Mouse (Mus musculus) olfactory bulb, adult 2 months (tissue): ENCODE results near the gene Adgrf3. TPM values are rescaled to one million over a fixed set of nuclear protein-coding genes. Genes with fewer than 3 reads are reported as not detected.

Experiments
- H3K27ac ChIP-seq: fragments of 200-500 bp; 2 replicates; pipeline ENCODE4 v1.5.1; 2012; ENCODE audit warnings: low read depth, low read length; ENCODE audit not compliant: insufficient read depth
- H3K4me1 ChIP-seq: fragments of 200-500 bp; 2 replicates; pipeline ENCODE4 v1.6.1; 2012; ENCODE audit warnings: low read length; ENCODE audit not compliant: control insufficient read depth, insufficient read depth
- H3K4me3 ChIP-seq: fragments of 200-500 bp; 2 replicates; pipeline ENCODE4 v1.5.1; 2012; ENCODE audit warnings: mild to moderate bottlenecking, low read depth, low read length, moderate library complexity; ENCODE audit not compliant: insufficient read depth
- CTCF ChIP-seq: fragments of 200-500 bp; IDR thresholded peaks from 2 replicates; pipeline ENCODE4 v1.5.1; 2012; ENCODE audit warnings: low read depth, mild to moderate bottlenecking, low read length, moderate library complexity; ENCODE audit not compliant: insufficient read depth
- POLR2A ChIP-seq: fragments of 200-500 bp; IDR thresholded peaks from 2 replicates; pipeline ENCODE4 v1.6.1; 2012; ENCODE audit warnings: mild to moderate bottlenecking, low read depth, low read length, moderate library complexity; ENCODE audit not compliant: insufficient read depth
- WGBS: fragments of 180-500 bp; shearing (Covaris S2); methylation state at CpG from one replicate; pipeline ENCODE4 v1.1.7; 2018; 5-methylcytosine and 5-hydroxymethylcytosine counted together
- polyA plus RNA-seq: library from polyadenylated mRNA; stranded (reverse); fragments of >200 nt; gene quantifications from 2 replicates; pipeline ENCODE4 v1.2.4, GENCODE M21; 2012; ENCODE audit warnings: low replicate concordance; ENCODE audit not compliant: missing spikeins, insufficient read depth, insufficient read length

The Adgrf3 gene
- polyA plus RNA-seq, 1 experiment: not detected

- WGBS: 16% methylated on average over 13 of the region's 13 CpGs
- Histone ChIP-seq H3K4me3 (peak overlapping the region; percentile 84), H3K4me1 (0 out of 2 replicates have a peak, but pooled peaks cover 2% of the 10 kb centered on the region), H3K27ac (peak overlapping the region; percentile 54; the same call in 1 of the 2 replicates)
- TF ChIP-seq POLR2A (no peak), CTCF (no peak)
These were observed 49.5 kb downstream of the Adgrf3 start for GRCm38 (mm10) chr5:30155821-30156629.

GRCm38 (mm10) chr5:30155395-30155792 is 50.1 kb downstream of the Adgrf3 start:
- WGBS: under 1% methylated on average over 31 of the region's 31 CpGs
- H3K4me3 ChIP-seq: peak overlapping the region; percentile 84
- no peak for TF ChIP-seq POLR2A
- TF ChIP-seq CTCF: no peak
- H3K4me1 ChIP-seq: 0 out of 2 replicates have a peak, but pooled peaks cover 2% of the 10 kb centered on the region
- peak overlapping the region; percentile 54 for H3K27ac ChIP-seq

GRCm38 (mm10) chr5:30154474-30155394 is 50.8 kb downstream of the Adgrf3 start, which contains the start of the genes Hadha and Hadhb:
Hadha (minus strand) TSS chr5:30155162.
Hadhb (plus strand) TSS chr5:30155248.
- 0 out of 2 replicates have a peak, but pooled peaks cover 2% of the 10 kb centered on the region for H3K4me1 ChIP-seq
- whole genome bisulfite sequencing: under 1% methylated on average over 53 of the region's 53 CpGs
- H3K27ac ChIP-seq: peak within 1 kb of the TSS; percentile 98
- H3K4me3 ChIP-seq: peak within 1 kb of the TSS; percentile 84
- TF ChIP-seq POLR2A: peak; percentile 62
- TF ChIP-seq CTCF: peak; percentile 31; the same call in 1 of the 2 replicates

DNA sequence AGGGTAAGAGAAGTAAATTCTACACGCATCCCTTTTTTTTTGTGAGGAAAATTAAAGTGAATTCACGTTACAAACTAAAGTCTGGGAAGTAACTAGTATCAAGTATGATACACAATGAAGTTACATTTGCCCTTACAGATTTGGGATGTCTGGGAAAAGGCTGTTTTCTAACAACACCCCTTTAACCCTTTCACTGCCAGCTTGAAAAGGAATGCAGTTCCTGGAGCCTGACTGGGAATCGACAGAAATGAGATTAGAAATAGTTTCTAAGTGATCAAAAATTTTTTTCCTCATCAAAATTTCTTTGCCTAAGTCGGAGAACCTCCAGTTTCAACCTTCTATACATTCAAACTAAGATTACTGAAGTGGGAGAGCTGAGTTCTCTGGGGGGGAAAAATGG is 51.5 kb downstream of the Adgrf3 start:
- 19% methylated on average over 4 of the region's 4 CpGs for WGBS
- H3K4me1 ChIP-seq: no peaks in the 10 kb centered on the region
- no peak overlapping the region for H3K27ac ChIP-seq
- TF ChIP-seq POLR2A (no peak), CTCF (no peak)
- no peak overlapping the region for H3K4me3 ChIP-seq

- Histone ChIP-seq H3K4me1 (no peaks in the 10 kb centered on the region), H3K4me3 (no peak overlapping the region), H3K27ac (no peak overlapping the region)
- TF ChIP-seq POLR2A (no peak), CTCF (no peak)
- WGBS: 91% methylated on average over 2 of the region's 2 CpGs
These were observed 52.3 kb downstream of the Adgrf3 start for GRCm38 (mm10) chr5:30153222-30153621.

- TF ChIP-seq CTCF: no peak
- no peak for TF ChIP-seq POLR2A
- Histone ChIP-seq H3K4me1 (no peaks in the 10 kb centered on the region), H3K27ac (no peak overlapping the region), H3K4me3 (no peak overlapping the region)
- WGBS: 15% methylated on average over 1 of the region's 1 CpGs
These were observed 53.1 kb downstream of the Adgrf3 start for GRCm38 (mm10) chr5:30152413-30152812.

- 14% methylated on average over 4 of the region's 4 CpGs for WGBS
- TF ChIP-seq POLR2A (no peak), CTCF (no peak)
- Histone ChIP-seq H3K4me1 (no peaks in the 10 kb centered on the region), H3K4me3 (no peak overlapping the region), H3K27ac (no peak overlapping the region)
These were observed 53.5 kb downstream of the Adgrf3 start for GRCm38 (mm10) chr5:30152007-30152406.

DNA sequence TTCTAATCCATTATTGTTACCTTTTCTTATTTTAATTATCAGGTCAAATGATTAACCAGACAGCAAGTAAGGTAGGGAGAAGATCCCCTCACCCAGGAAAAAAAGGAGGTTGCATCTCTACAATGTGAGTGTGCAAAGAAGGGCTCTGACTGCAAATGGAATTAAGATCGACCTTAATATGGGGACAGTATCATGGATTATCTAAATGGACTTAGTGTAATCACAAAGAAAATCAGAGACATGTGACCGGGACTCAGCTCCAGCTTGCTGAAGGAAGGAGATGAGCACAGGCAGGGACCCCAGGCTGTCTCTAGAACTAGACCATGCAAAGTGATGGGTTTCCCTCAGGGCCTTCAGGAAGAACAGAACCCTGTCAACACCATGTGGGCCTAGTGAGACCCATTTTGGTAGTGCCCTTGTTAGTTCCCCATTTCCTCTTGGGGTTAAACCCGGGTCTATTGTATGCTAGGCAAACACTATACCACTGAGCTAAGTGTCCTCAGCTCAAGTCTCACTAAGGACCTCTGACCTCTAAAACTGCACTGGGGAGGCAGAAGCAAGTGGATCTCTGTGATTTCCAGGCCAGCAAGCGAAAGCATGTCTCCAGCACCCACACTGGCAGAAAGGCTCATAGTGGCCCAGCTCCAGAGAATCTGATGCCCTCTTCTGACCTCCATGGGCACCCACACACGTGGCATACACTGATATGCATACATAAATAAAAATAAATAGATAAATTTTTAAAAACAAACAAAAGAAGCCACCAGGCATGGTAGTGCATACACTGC is 57.2 kb downstream of the Adgrf3 start:
- no peak for TF ChIP-seq CTCF
- no peak for TF ChIP-seq POLR2A
- 91% methylated on average over 5 of the region's 5 CpGs for WGBS
- Histone ChIP-seq H3K4me3 (no peak overlapping the region), H3K4me1 (no peaks in the 10 kb centered on the region), H3K27ac (no peak overlapping the region)
